Mouse (Mus musculus) cerebellum, adult 9-10 months (tissue): ENCODE data around the gene Nefh.
A peak's percentile ranks its signal among the peaks of the same experiment; 100 is the strongest.

Experiments used
- DNase-seq: peaks from one replicate; pipeline ENCODE4 v3.0.0; 2022

Nefh gene

GRCm38 (mm10) chr11:4949256-4950044, 1.6 kb upstream of the Nefh start:
- DNase-seq: no peak

- no peak for DNase-seq
These were observed 928 bp upstream of the Nefh start for GRCm38 (mm10) chr11:4948792-4949191.

- no peak for DNase-seq
These were observed 684 bp downstream of the Nefh start for GRCm38 (mm10) chr11:4946947-4947812.

GRCm38 (mm10) chr11:4946530-4946929, 1.3 kb downstream of the Nefh start:
- no peak for DNase-seq

- DNase-seq: no peak
These were observed 11.6 kb downstream of the Nefh start for GRCm38 (mm10) chr11:4936243-4936642.

- DNase-seq: no peak
These were observed 16.8 kb downstream of the Nefh start for GRCm38 (mm10) chr11:4931009-4931601.

- no peak for DNase-seq
These were observed 20.6 kb downstream of the Nefh start for GRCm38 (mm10) chr11:4927224-4927623.

- DNase-seq: peak; percentile 21
These were observed 26.1 kb downstream of the Nefh start for GRCm38 (mm10) chr11:4921751-4922150.

GRCm38 (mm10) chr11:4921281-4921680, 26.6 kb downstream of the Nefh start:
- DNase-seq: peak; percentile 34

- DNase-seq: peak; percentile 60
These were observed 31.8 kb downstream of the Nefh start for GRCm38 (mm10) chr11:4916068-4916467.

- DNase-seq: no peak
These were observed 41.6 kb downstream of the Nefh start for GRCm38 (mm10) chr11:4906231-4906630.

- no peak for DNase-seq
These were observed 45.9 kb downstream of the Nefh start for GRCm38 (mm10) chr11:4901956-4902355.

- DNase-seq: no peak
These were observed 47.4 kb downstream of the Nefh start for GRCm38 (mm10) chr11:4900437-4900836.

GRCm38 (mm10) chr11:4894848-4895816, 52.7 kb downstream of the Nefh start, which contains the start of gene Thoc5:
TSS of gene Thoc5 (plus strand) at chr11:4895320.
- peak; percentile 77 for DNase-seq
